8 mouse cellular contexts compared by ENCODE assay signal in genomic region chr5:135835981-135836380, GRCm38 (mm10). TPM values are rescaled to one million over a fixed set of nuclear protein-coding genes. Genes with fewer than 3 reads are reported as not detected.
A peak's percentile ranks its signal among the peaks of the same experiment; 100 is the strongest.
DNase-seq lines count a peak whose midpoint lies in the region; ATAC-seq and TF ChIP-seq lines count a peak whose summit lies in the region.

No protein-coding gene starts in this region.

- H3K9ac ChIP-seq in heart, embryonic 12.5 days = no peak overlapping the region
- no peak overlapping the region for H3K9ac ChIP-seq in hindbrain, postnatal 0 days (replicated peaks; ENCODE audit: low read length)
- H3K9ac ChIP-seq in midbrain, embryonic 15.5 days = no peak overlapping the region

- WGBS in heart, embryonic 12.5 days = 16% methylated on average over 12 of the region's 12 CpGs
- 19% methylated on average over 12 of the region's 12 CpGs for WGBS in hindbrain, postnatal 0 days
- 22% methylated on average over 12 of the region's 12 CpGs for WGBS in midbrain, embryonic 15.5 days

- no peaks in the 10 kb centered on the region for H3K9me3 ChIP-seq in heart, embryonic 12.5 days (replicated peaks)
- H3K9me3 ChIP-seq in hindbrain, postnatal 0 days (ENCODE audit: low read length) = no peaks in the 10 kb centered on the region
- no peaks in the 10 kb centered on the region for H3K9me3 ChIP-seq in midbrain, embryonic 15.5 days

- no peaks in the 10 kb centered on the region for H3K36me3 ChIP-seq in heart, embryonic 12.5 days
- no peaks in the 10 kb centered on the region for H3K36me3 ChIP-seq in hindbrain, postnatal 0 days (ENCODE audit: insufficient read depth, low read length)
- H3K36me3 ChIP-seq in midbrain, embryonic 15.5 days (replicated peaks) = peaks cover 6% of the 10 kb centered on the region

- peak overlapping the region; percentile 80 for H3K4me2 ChIP-seq in heart, embryonic 12.5 days
- peak overlapping the region; percentile 67 for H3K4me2 ChIP-seq in hindbrain, postnatal 0 days (ENCODE audit: low read depth, low read length)
- H3K4me2 ChIP-seq in midbrain, embryonic 15.5 days = peak overlapping the region; percentile 77

- H3K27me3 ChIP-seq in heart, embryonic 12.5 days (replicated peaks) = peaks cover 62% of the 10 kb centered on the region
- no peaks in the 10 kb centered on the region for H3K27me3 ChIP-seq in hindbrain, postnatal 0 days (ENCODE audit: insufficient read depth, low read length)
- no peaks in the 10 kb centered on the region for H3K27me3 ChIP-seq in midbrain, embryonic 15.5 days (replicated peaks)

- ATAC-seq in heart, embryonic 12.5 days (ENCODE audit: insufficient number of reproducible peaks, low FRiP score) = 0 out of 2 replicates have a peak, but pooled peaks have one; percentile 9
- no peak; the same call in 1 of the 2 replicates for ATAC-seq in hindbrain, postnatal 0 days
- no peak for ATAC-seq in midbrain, embryonic 15.5 days (replicated peaks)
- no peak for ATAC-seq in granulocyte monocyte progenitor cell, adult 5-6 weeks (replicated peaks; ENCODE audit: poor library complexity, severe bottlenecking)

- no peak for TF ChIP-seq CTCF in hindbrain, postnatal 0 days (IDR thresholded peaks at IDR 0.05; ENCODE audit: low read depth)

- peak overlapping the region; percentile 48; the same call in 1 of the 2 replicates for H3K4me3 ChIP-seq in heart, embryonic 12.5 days
- peak overlapping the region; percentile 38 for H3K4me3 ChIP-seq in hindbrain, postnatal 0 days (ENCODE audit: low read length)
- H3K4me3 ChIP-seq in midbrain, embryonic 15.5 days = peak overlapping the region; percentile 44

- peaks cover 12% of the 10 kb centered on the region for H3K4me1 ChIP-seq in heart, embryonic 12.5 days (replicated peaks)
- 0 out of 2 replicates have a peak, but pooled peaks cover 5% of the 10 kb centered on the region for H3K4me1 ChIP-seq in hindbrain, postnatal 0 days (ENCODE audit: insufficient read depth, low read length)
- H3K4me1 ChIP-seq in midbrain, embryonic 15.5 days = peaks cover 39% of the 10 kb centered on the region

- no peak overlapping the region for H3K27ac ChIP-seq in heart, embryonic 12.5 days (ENCODE audit: poor library complexity, severe bottlenecking)
- peak overlapping the region; percentile 42; the same call in 1 of the 2 replicates for H3K27ac ChIP-seq in hindbrain, postnatal 0 days
- H3K27ac ChIP-seq in midbrain, embryonic 15.5 days = peak overlapping the region; percentile 81

- DNase-seq in heart, adult 8-10 months (ENCODE audit: low spot score) = no peak
- peak; percentile 49 for DNase-seq in cerebellum, adult 8-10 months
- peak; percentile 50 for DNase-seq in hindbrain, postnatal 0 days (ENCODE audit: low spot score)
- DNase-seq in natural killer cell, adult 2 months (ENCODE audit: low spot score in 2 of 2) = no peak
- DNase-seq in thymus, postnatal 36 days = no peak

RNA-seq across cellular contexts. Expression of gene Srrm3, which starts 29.3 kb away (rescaled TPM):
- polyA plus RNA-seq in heart, embryonic 12.5 days (2016; fragmentation: Nextera tagmentation; extraction: Ambion mirVana) = 0.22 TPM in 1 of 2 replicates, not detected in the other
- not detected for total RNA-seq in heart, adult 8-10 months (2022)
- total RNA-seq in hindbrain, postnatal 0 days (2014; rRNA removed) = 75.8 and 106 TPM in 2 replicates
- polyA plus RNA-seq in hindbrain, postnatal 0 days (2015; fragmentation: Nextera tagmentation; extraction: Ambion mirVana) = 50.8 and 55.7 TPM in 2 replicates
- polyA plus RNA-seq in midbrain, embryonic 15.5 days (2015; fragmentation: Nextera tagmentation; extraction: Ambion mirVana) = 98.9 and 111 TPM in 2 replicates
- not detected in 2 replicates for total RNA-seq in granulocyte monocyte progenitor cell, adult 5-6 weeks (2014; fragmentation: Nextera tagmentation)
- total RNA-seq in granulocyte monocyte progenitor cell, adult 5-6 weeks (2017) = not detected in 2 replicates

RNA-seq across cellular contexts. Expression of gene Hspb1, which starts 51.7 kb away (rescaled TPM):
- 916 and 1,021 TPM in 2 replicates for polyA plus RNA-seq in heart, embryonic 12.5 days (2016; fragmentation: Nextera tagmentation; extraction: Ambion mirVana)
- 100 to 1,000 TPM; 312 to 583 (median 421) TPM for total RNA-seq in heart, adult 8-10 months (2022)
- total RNA-seq in hindbrain, postnatal 0 days (2014; rRNA removed) = 29.4 and 29.6 TPM in 2 replicates
- polyA plus RNA-seq in hindbrain, postnatal 0 days (2015; fragmentation: Nextera tagmentation; extraction: Ambion mirVana) = 28.0 and 30.0 TPM in 2 replicates
- polyA plus RNA-seq in midbrain, embryonic 15.5 days (2015; fragmentation: Nextera tagmentation; extraction: Ambion mirVana) = 13.4 and 13.9 TPM in 2 replicates
- not detected in 2 replicates for total RNA-seq in granulocyte monocyte progenitor cell, adult 5-6 weeks (2014; fragmentation: Nextera tagmentation)
- total RNA-seq in granulocyte monocyte progenitor cell, adult 5-6 weeks (2017) = not detected in 2 replicates

RNA-seq across cellular contexts. Expression of gene Mdh2, which starts 57.7 kb away (rescaled TPM):
- polyA plus RNA-seq in heart, embryonic 12.5 days (2016; fragmentation: Nextera tagmentation; extraction: Ambion mirVana) = 950 TPM in 2 replicates
- total RNA-seq in heart, adult 8-10 months (2022) = 1,000 to 10,000 TPM; 1,906 to 1,974 (median 1,950) TPM
- total RNA-seq in hindbrain, postnatal 0 days (2014; rRNA removed) = 165 and 169 TPM in 2 replicates
- 732 and 760 TPM in 2 replicates for polyA plus RNA-seq in hindbrain, postnatal 0 days (2015; fragmentation: Nextera tagmentation; extraction: Ambion mirVana)
- 581 and 587 TPM in 2 replicates for polyA plus RNA-seq in midbrain, embryonic 15.5 days (2015; fragmentation: Nextera tagmentation; extraction: Ambion mirVana)
- total RNA-seq in granulocyte monocyte progenitor cell, adult 5-6 weeks (2014; fragmentation: Nextera tagmentation) = 299 and 328 TPM in 2 replicates
- total RNA-seq in granulocyte monocyte progenitor cell, adult 5-6 weeks (2017) = 154 and 224 TPM in 2 replicates

RNA-seq across cellular contexts. Expression of gene Styxl1, which starts 57.8 kb away (rescaled TPM):
- polyA plus RNA-seq in heart, embryonic 12.5 days (2016; fragmentation: Nextera tagmentation; extraction: Ambion mirVana) = not detected in 2 replicates
- total RNA-seq in heart, adult 8-10 months (2022) = not detected
- 0.10 TPM in 1 of 2 replicates, not detected in the other for total RNA-seq in hindbrain, postnatal 0 days (2014; rRNA removed)
- 0.61 and 0.69 TPM in 2 replicates for polyA plus RNA-seq in hindbrain, postnatal 0 days (2015; fragmentation: Nextera tagmentation; extraction: Ambion mirVana)
- polyA plus RNA-seq in midbrain, embryonic 15.5 days (2015; fragmentation: Nextera tagmentation; extraction: Ambion mirVana) = 0.50 TPM in 1 of 2 replicates, not detected in the other
- total RNA-seq in granulocyte monocyte progenitor cell, adult 5-6 weeks (2014; fragmentation: Nextera tagmentation) = not detected in 2 replicates
- 2.1 TPM in 1 of 2 replicates, not detected in the other for total RNA-seq in granulocyte monocyte progenitor cell, adult 5-6 weeks (2017)

Comparison
In these comparisons a context has a peak if more than half of its experiments do, and no peak if none do; other contexts are left out.
1. DNase-seq: peak in cerebellum, adult 8-10 months (single experiment) and hindbrain, postnatal 0 days (single experiment); none in heart, adult 8-10 months (single experiment), natural killer cell, adult 2 months (0 of 2) and thymus, postnatal 36 days (0 of 2).
2. RNA of gene Srrm3, which starts 29.3 kb away (total RNA-seq): 75.8 to 106 TPM in hindbrain, postnatal 0 days; not detected in heart, adult 8-10 months and not detected in granulocyte monocyte progenitor cell, adult 5-6 weeks; every median in the first group is over 10 times any median in the second.
3. RNA of gene Hspb1, which starts 51.7 kb away (total RNA-seq): 312 to 583 TPM in heart, adult 8-10 months and 29.4 to 29.6 TPM in hindbrain, postnatal 0 days; not detected in granulocyte monocyte progenitor cell, adult 5-6 weeks; every median in the first group is over 10 times any median in the second.
4. RNA of gene Mdh2, which starts 57.7 kb away (total RNA-seq): 1,906 to 1,974 TPM in heart, adult 8-10 months; 154 to 328 TPM in granulocyte monocyte progenitor cell, adult 5-6 weeks and 165 to 169 TPM in hindbrain, postnatal 0 days; every median in the first group is over 4 times any median in the second.
5. Peak in every context shown above with its lines, with median percentiles within 50 percentile points of each other: H3K4me2 ChIP-seq and H3K4me3 ChIP-seq.